Mouse (Mus musculus) hindbrain, embryonic 16.5 days (tissue): ENCODE measurements around the gene Zbtb20. TPM values are rescaled to one million over a fixed set of nuclear protein-coding genes. Genes with fewer than 3 reads are reported as not detected.

Experiments
- ATAC-seq: fragments of 200-750 bp; cut with Nextera tagmentation; 2 replicates; pipeline ENCODE4 v1.8.0; 2017; ENCODE audit warnings: moderate TSS enrichment, moderate library complexity
- H3K27ac ChIP-seq: fragments of 300-500 bp; sonication (generic); 2 replicates; pipeline ENCODE4 v1.5.1; 2014; ENCODE audit warnings: low read depth, mild to moderate bottlenecking, control low read depth, low read length, moderate library complexity
- H3K27me3 ChIP-seq: fragments of 300-500 bp; sonication (generic); replicated peaks from 2 replicates; pipeline ENCODE4 v1.6.1; 2014; ENCODE audit warnings: low read length; ENCODE audit not compliant: control insufficient read depth, insufficient read depth
- H3K36me3 ChIP-seq: fragments of 300-500 bp; sonication (generic); 2 replicates; pipeline ENCODE4 v1.6.1; 2014; ENCODE audit warnings: mild to moderate bottlenecking, low read length, moderate library complexity, mixed read lengths; ENCODE audit not compliant: control insufficient read depth, insufficient read depth
- H3K4me1 ChIP-seq: fragments of 300-500 bp; sonication (generic); 2 replicates; pipeline ENCODE4 v1.6.1; 2014; ENCODE audit warnings: low read depth, low read length; ENCODE audit not compliant: control insufficient read depth, insufficient read depth
- H3K4me2 ChIP-seq: fragments of 300-500 bp; sonication (generic); 2 replicates; pipeline ENCODE4 v1.6.1; 2014; ENCODE audit warnings: mild to moderate bottlenecking, low read length, control low read depth, moderate library complexity
- H3K4me3 ChIP-seq: fragments of 300-500 bp; sonication (generic); 2 replicates; pipeline ENCODE4 v1.5.1; 2014; ENCODE audit warnings: mild to moderate bottlenecking, low read length, control low read depth, moderate library complexity
- H3K9ac ChIP-seq: fragments of 300-500 bp; sonication (generic); 2 replicates; pipeline ENCODE4 v1.6.1; 2014; ENCODE audit warnings: low read depth, mild to moderate bottlenecking, control low read depth, low read length, moderate library complexity
- H3K9me3 ChIP-seq: fragments of 300-500 bp; sonication (generic); 2 replicates; pipeline ENCODE4 v1.6.1; 2014; ENCODE audit warnings: mild to moderate bottlenecking, low read length, moderate library complexity; ENCODE audit not compliant: control insufficient read depth
- WGBS: fragments of 180-500 bp; shearing (Covaris S2); extraction: QIAGEN DNeasy Blood & Tissue Kit; methylation state at CpG from one replicate; pipeline ENCODE4 v1.1.7; 2014; 5-methylcytosine and 5-hydroxymethylcytosine counted together
- polyA plus RNA-seq: library from polyadenylated mRNA; unstranded; fragments of >200 nt; fragmentation: Nextera tagmentation; extraction: Ambion mirVana; gene quantifications from 2 replicates; pipeline ENCODE4 v1.2.1, GENCODE M21; 2015

Zbtb20 gene
- polyA plus RNA-seq, 1 experiment from 2014 or later = 46.6 TPM

GRCm38 (mm10) chr16:43359546-43359945 is 483.9 kb downstream of the Zbtb20 start:
- Histone ChIP-seq H3K4me1 (no peaks in the 10 kb centered on the region), H3K27me3 (no peaks in the 10 kb centered on the region), H3K9me3 (no peaks in the 10 kb centered on the region), H3K36me3 (no peaks in the 10 kb centered on the region), H3K9ac (no peak overlapping the region), H3K4me3 (no peak overlapping the region), H3K27ac (no peak overlapping the region), H3K4me2 (no peak overlapping the region)
- no peak for ATAC-seq
- 75% methylated on average over 3 of the region's 3 CpGs for WGBS

GRCm38 (mm10) chr16:43360112-43360511 is 484.4 kb downstream of the Zbtb20 start:
- no peaks in the 10 kb centered on the region for H3K27me3 ChIP-seq
- H3K4me1 ChIP-seq = no peaks in the 10 kb centered on the region
- H3K36me3 ChIP-seq = no peaks in the 10 kb centered on the region
- 90% methylated on average over 2 of the region's 2 CpGs for WGBS
- no peak overlapping the region for H3K9ac ChIP-seq
- no peak overlapping the region for H3K4me2 ChIP-seq
- H3K27ac ChIP-seq = no peak overlapping the region
- no peak for ATAC-seq
- no peaks in the 10 kb centered on the region for H3K9me3 ChIP-seq
- no peak overlapping the region for H3K4me3 ChIP-seq

- H3K9me3 ChIP-seq = no peaks in the 10 kb centered on the region
- no peak for ATAC-seq
- H3K27ac ChIP-seq = no peak overlapping the region
- no peak overlapping the region for H3K4me2 ChIP-seq
- H3K4me1 ChIP-seq = no peaks in the 10 kb centered on the region
- no peaks in the 10 kb centered on the region for H3K27me3 ChIP-seq
- no peaks in the 10 kb centered on the region for H3K36me3 ChIP-seq
- no peak overlapping the region for H3K9ac ChIP-seq
- no peak overlapping the region for H3K4me3 ChIP-seq
- 72% methylated on average over 7 of the region's 7 CpGs for WGBS
Measured at GRCm38 (mm10) chr16:43360838-43361480, 485.3 kb downstream of the Zbtb20 start.

GRCm38 (mm10) chr16:43362651-43363300 is 487.1 kb downstream of the Zbtb20 start:
- H3K27ac ChIP-seq = no peak overlapping the region
- ATAC-seq = peak; percentile 61
- no peaks in the 10 kb centered on the region for H3K36me3 ChIP-seq
- WGBS = 71% methylated on average over 9 of the region's 9 CpGs
- H3K4me2 ChIP-seq = no peak overlapping the region
- no peaks in the 10 kb centered on the region for H3K27me3 ChIP-seq
- H3K9ac ChIP-seq = no peak overlapping the region
- H3K4me3 ChIP-seq = no peak overlapping the region
- H3K4me1 ChIP-seq = no peaks in the 10 kb centered on the region
- no peaks in the 10 kb centered on the region for H3K9me3 ChIP-seq

GRCm38 (mm10) chr16:43363316-43363715 is 487.6 kb downstream of the Zbtb20 start:
- no peak for ATAC-seq
- H3K27ac ChIP-seq = no peak overlapping the region
- H3K4me1 ChIP-seq = no peaks in the 10 kb centered on the region
- H3K9me3 ChIP-seq = no peaks in the 10 kb centered on the region
- no peaks in the 10 kb centered on the region for H3K36me3 ChIP-seq
- no peak overlapping the region for H3K4me3 ChIP-seq
- no peak overlapping the region for H3K9ac ChIP-seq
- no peak overlapping the region for H3K4me2 ChIP-seq
- H3K27me3 ChIP-seq = no peaks in the 10 kb centered on the region
- 57% methylated on average over 6 of the region's 6 CpGs for WGBS

- Histone ChIP-seq H3K9me3 (no peaks in the 10 kb centered on the region), H3K36me3 (no peaks in the 10 kb centered on the region), H3K4me3 (no peak overlapping the region), H3K27me3 (no peaks in the 10 kb centered on the region), H3K27ac (no peak overlapping the region; the same call in 1 of the 2 replicates), H3K9ac (no peak overlapping the region), H3K4me2 (no peak overlapping the region), H3K4me1 (no peaks in the 10 kb centered on the region)
- no peak for ATAC-seq
- WGBS = 33% methylated on average over 7 of the region's 7 CpGs
Measured at GRCm38 (mm10) chr16:43363751-43364515, 488.3 kb downstream of the Zbtb20 start.

- Histone ChIP-seq H3K4me1 (no peaks in the 10 kb centered on the region), H3K4me3 (no peak overlapping the region), H3K9me3 (no peaks in the 10 kb centered on the region), H3K4me2 (no peak overlapping the region), H3K36me3 (no peaks in the 10 kb centered on the region), H3K27me3 (no peaks in the 10 kb centered on the region), H3K9ac (no peak overlapping the region), H3K27ac (no peak overlapping the region)
- no peak for ATAC-seq
- WGBS = 87% methylated on average over 6 of the region's 6 CpGs
Measured at GRCm38 (mm10) chr16:43364516-43364910, 488.8 kb downstream of the Zbtb20 start.

GRCm38 (mm10) chr16:43365277-43365676 is 489.6 kb downstream of the Zbtb20 start:
- no peaks in the 10 kb centered on the region for H3K4me1 ChIP-seq
- H3K36me3 ChIP-seq = no peaks in the 10 kb centered on the region
- ATAC-seq = no peak
- H3K27ac ChIP-seq = no peak overlapping the region
- H3K27me3 ChIP-seq = no peaks in the 10 kb centered on the region
- WGBS = 93% methylated on average over 3 of the region's 3 CpGs
- H3K9me3 ChIP-seq = no peaks in the 10 kb centered on the region
- no peak overlapping the region for H3K4me2 ChIP-seq
- no peak overlapping the region for H3K4me3 ChIP-seq
- H3K9ac ChIP-seq = no peak overlapping the region

GRCm38 (mm10) chr16:43370496-43371020 is 494.9 kb downstream of the Zbtb20 start:
- H3K27ac ChIP-seq = no peak overlapping the region
- 90% methylated on average over 3 of the region's 3 CpGs for WGBS
- no peaks in the 10 kb centered on the region for H3K36me3 ChIP-seq
- no peaks in the 10 kb centered on the region for H3K27me3 ChIP-seq
- no peaks in the 10 kb centered on the region for H3K4me1 ChIP-seq
- no peak for ATAC-seq
- no peak overlapping the region for H3K4me3 ChIP-seq
- no peaks in the 10 kb centered on the region for H3K9me3 ChIP-seq
- H3K9ac ChIP-seq = no peak overlapping the region
- no peak overlapping the region for H3K4me2 ChIP-seq
